Mouse (Mus musculus): ENCODE measurements around the gene Gm16381. TPM values are rescaled to one million over a fixed set of nuclear protein-coding genes. Genes with fewer than 3 reads are reported as not detected.
"Not testable (repeated sequence)": the region's sequence is repeated elsewhere in the genome, so short reads cannot be mapped to it uniquely, and the experiment has no call there.

Gene Gm16381
- polyA plus RNA-seq (2012; rRNA removed), result not detected in 2 replicates

- H3K27ac ChIP-seq (ENCODE audit: insufficient read depth, low read depth, low read length); H3K4me1 ChIP-seq (ENCODE audit: control insufficient read depth, insufficient read depth, insufficient read length, low read length); H3K27me3 ChIP-seq (ENCODE audit: control insufficient read depth, insufficient read depth, low read length); H3K4me3 ChIP-seq (ENCODE audit: low read depth, low read length); H3K36me3 ChIP-seq (ENCODE audit: control insufficient read depth, insufficient read depth, low read length): not testable (repeated sequence)
- WGBS, result 66% methylated on average over 2 of the region's 2 CpGs
Observed at GRCm38 (mm10) chr12:87644520-87644919, at the start of gene Gm16381. Gene Gm16381, minus strand, starts transcription at chr12:87644620.

GRCm38 (mm10) chr12:87652916-87653703 lies 8.7 kb upstream of the Gm16381 start:
- not testable (repeated sequence) for H3K4me3 ChIP-seq (ENCODE audit: low read depth, low read length); H3K27ac ChIP-seq (ENCODE audit: insufficient read depth, low read depth, low read length)
- WGBS, result 41% methylated on average over 2 of the region's 4 CpGs

GRCm38 (mm10) chr12:87618569-87618968 lies 25.9 kb downstream of the Gm16381 start, which contains the start of gene Gm4027:
Gene Gm4027, plus strand, starts transcription at chr12:87618869.
- not testable (repeated sequence) for H3K27me3 ChIP-seq (ENCODE audit: control insufficient read depth, insufficient read depth, low read length); H3K36me3 ChIP-seq (ENCODE audit: control insufficient read depth, insufficient read depth, low read length); H3K4me1 ChIP-seq (ENCODE audit: control insufficient read depth, insufficient read depth, insufficient read length, low read length); H3K27ac ChIP-seq (ENCODE audit: insufficient read depth, low read depth, low read length); H3K4me3 ChIP-seq (ENCODE audit: low read depth, low read length)
- WGBS, result 79% methylated on average over 6 of the region's 7 CpGs

More at GRCm38 (mm10) chr12:87652916-87653703, 8.7 kb upstream of the Gm16381 start:
- H3K4me1 ChIP-seq (ENCODE audit: control insufficient read depth, insufficient read depth, insufficient read length, low read length); H3K36me3 ChIP-seq (ENCODE audit: control insufficient read depth, insufficient read depth, low read length); H3K27me3 ChIP-seq (ENCODE audit: control insufficient read depth, insufficient read depth, low read length): not testable (repeated sequence)

- not testable (repeated sequence) for H3K27me3 ChIP-seq (ENCODE audit: control insufficient read depth, insufficient read depth, low read length); H3K4me3 ChIP-seq (ENCODE audit: low read depth, low read length); H3K4me1 ChIP-seq (ENCODE audit: control insufficient read depth, insufficient read depth, insufficient read length, low read length); H3K36me3 ChIP-seq (ENCODE audit: control insufficient read depth, insufficient read depth, low read length); H3K27ac ChIP-seq (ENCODE audit: insufficient read depth, low read depth, low read length)
- 59% methylated on average over 1 of the region's 2 CpGs for WGBS
Observed at GRCm38 (mm10) chr12:87602388-87602787, 42.0 kb downstream of the Gm16381 start, which contains the start of gene Oog1. Gene Oog1, plus strand, starts transcription at chr12:87602688.

- H3K27ac ChIP-seq (ENCODE audit: insufficient read depth, low read depth, low read length); H3K27me3 ChIP-seq (ENCODE audit: control insufficient read depth, insufficient read depth, low read length); H3K4me3 ChIP-seq (ENCODE audit: low read depth, low read length); H3K36me3 ChIP-seq (ENCODE audit: control insufficient read depth, insufficient read depth, low read length); H3K4me1 ChIP-seq (ENCODE audit: control insufficient read depth, insufficient read depth, insufficient read length, low read length): not testable (repeated sequence)
- 5% methylated on average over 2 of the region's 2 CpGs for WGBS
Observed at GRCm38 (mm10) chr12:87601388-87601787, 43.0 kb downstream of the Gm16381 start.

Other genes starting within 250 kb of the Gm16381 start
- gene Slirp, start 200.7 kb downstream of the Gm16381 start, polyA plus RNA-seq (2012; rRNA removed), result 2.9 and 4.1 TPM in 2 replicates
- 5.7 and 6.0 TPM in 2 replicates for gene Alkbh1, start 200.6 kb downstream of the Gm16381 start, polyA plus RNA-seq (2012; rRNA removed)
- 0.99 and 2.7 TPM in 2 replicates for gene Snw1, start 172.3 kb downstream of the Gm16381 start, polyA plus RNA-seq (2012; rRNA removed)
- not detected in 2 replicates for gene Gm5788, start 149.9 kb downstream of the Gm16381 start, polyA plus RNA-seq (2012; rRNA removed)
- not detected in 2 replicates for gene Gm8300, start 130.3 kb downstream of the Gm16381 start, polyA plus RNA-seq (2012; rRNA removed)
- gene Oog1, start 41.9 kb downstream of the Gm16381 start, polyA plus RNA-seq (2012; rRNA removed), result not detected in 2 replicates
- not detected in 2 replicates for gene Gm4027, start 25.8 kb downstream of the Gm16381 start, polyA plus RNA-seq (2012; rRNA removed)
- not detected in 2 replicates for gene Gm21319, start 131.1 kb upstream of the Gm16381 start, polyA plus RNA-seq (2012; rRNA removed)
- gene Gm21936, start 150.9 kb upstream of the Gm16381 start, polyA plus RNA-seq (2012; rRNA removed), result not detected in 2 replicates
- gene BB287469, start 172.0 kb upstream of the Gm16381 start, polyA plus RNA-seq (2012; rRNA removed), result not detected in 2 replicates
- not detected in 2 replicates for gene Gm2001, start 197.7 kb upstream of the Gm16381 start, polyA plus RNA-seq (2012; rRNA removed)
- gene Gm2016, start 229.5 kb upstream of the Gm16381 start, polyA plus RNA-seq (2012; rRNA removed), result not detected in 2 replicates

All from small intestine, adult 2 months (tissue).